Mouse (Mus musculus) lung, postnatal 10 days (tissue): ENCODE data around the gene Clba1.
"Not testable (repeated sequence)": the region's sequence is repeated elsewhere in the genome, so short reads cannot be mapped to it uniquely, and the experiment has no call there.

Experiments
- DNase-seq: peaks from one replicate; pipeline ENCODE4 v3.0.0; 2021

The Clba1 gene

DNA sequence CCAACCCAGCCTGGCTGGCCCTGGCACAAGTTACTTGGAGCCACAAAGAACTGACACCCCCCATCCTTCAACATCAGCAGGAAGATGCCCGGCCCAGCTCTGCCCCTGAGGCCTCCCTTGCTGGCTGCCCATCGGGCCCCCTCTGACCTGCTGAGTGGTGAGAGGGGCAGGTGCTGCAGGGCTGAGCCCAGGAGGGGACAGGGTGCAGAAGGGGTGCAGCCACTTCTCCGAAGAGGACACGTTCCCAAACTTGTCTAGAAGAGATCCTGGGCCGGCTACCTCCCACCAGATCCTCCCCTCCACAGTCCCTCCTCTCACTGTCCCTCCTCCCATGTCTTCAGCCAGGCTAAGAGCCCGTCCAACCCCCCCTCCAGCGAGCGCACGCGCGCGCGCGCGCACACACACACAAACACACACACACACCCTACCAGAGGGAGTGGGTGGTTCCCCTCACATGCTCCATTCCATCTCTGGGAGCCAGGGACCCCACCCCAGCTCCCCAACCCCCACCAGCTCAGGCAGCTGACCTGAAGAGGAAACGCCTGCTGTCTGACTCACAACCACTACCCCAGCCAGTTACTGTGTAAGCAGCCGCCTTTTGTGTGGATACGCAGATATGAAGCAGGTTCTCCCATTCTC, 13.2 kb upstream of the Clba1 start:
- peak; percentile 50 for DNase-seq

DNA sequence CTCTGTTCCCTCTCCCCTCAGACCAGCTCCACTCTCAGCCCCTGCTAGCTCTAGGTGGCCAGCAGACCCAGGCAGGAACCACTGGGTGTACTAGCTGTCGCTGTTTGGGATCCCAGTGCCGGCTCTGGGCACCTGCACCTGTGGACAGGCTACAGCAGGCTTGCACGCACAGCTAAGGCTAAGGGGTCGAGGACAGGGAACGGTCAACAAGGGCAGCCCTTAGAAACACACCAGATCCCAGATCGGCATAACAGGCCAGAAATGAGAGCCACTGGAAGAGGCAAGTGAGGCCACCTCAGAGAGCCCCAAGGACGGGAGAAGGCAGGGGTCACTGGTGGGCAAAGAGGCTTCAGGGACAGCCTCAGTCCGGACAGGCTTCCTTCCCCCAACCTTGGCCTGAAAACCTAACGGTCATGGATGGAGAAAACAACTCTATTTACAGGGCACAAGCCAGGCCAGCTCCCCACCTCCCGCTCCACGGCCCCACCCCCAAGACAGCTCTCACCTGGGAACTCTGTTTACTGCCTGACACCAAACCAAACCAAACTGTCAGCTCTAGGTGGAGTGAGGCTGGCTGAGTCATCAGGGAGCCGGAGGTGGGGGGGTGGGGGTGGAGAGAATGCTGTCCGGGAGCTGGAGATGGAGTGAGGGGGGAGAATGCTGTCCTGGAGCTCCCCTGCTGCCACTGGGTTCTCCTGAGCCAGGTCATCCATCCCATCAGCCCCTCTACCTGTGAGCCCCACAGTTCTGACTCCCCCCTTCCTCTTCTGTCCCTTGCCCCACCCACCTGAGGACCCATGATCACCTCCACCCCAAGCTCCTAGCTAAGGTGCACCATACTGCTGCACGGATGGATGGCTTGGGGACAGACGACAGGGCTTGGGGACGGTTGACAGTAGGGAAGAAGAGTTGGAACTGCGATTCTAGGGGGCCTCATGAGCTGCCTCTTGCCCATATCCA, 11.9 kb upstream of the Clba1 start:
- DNase-seq, result no peak

DNA sequence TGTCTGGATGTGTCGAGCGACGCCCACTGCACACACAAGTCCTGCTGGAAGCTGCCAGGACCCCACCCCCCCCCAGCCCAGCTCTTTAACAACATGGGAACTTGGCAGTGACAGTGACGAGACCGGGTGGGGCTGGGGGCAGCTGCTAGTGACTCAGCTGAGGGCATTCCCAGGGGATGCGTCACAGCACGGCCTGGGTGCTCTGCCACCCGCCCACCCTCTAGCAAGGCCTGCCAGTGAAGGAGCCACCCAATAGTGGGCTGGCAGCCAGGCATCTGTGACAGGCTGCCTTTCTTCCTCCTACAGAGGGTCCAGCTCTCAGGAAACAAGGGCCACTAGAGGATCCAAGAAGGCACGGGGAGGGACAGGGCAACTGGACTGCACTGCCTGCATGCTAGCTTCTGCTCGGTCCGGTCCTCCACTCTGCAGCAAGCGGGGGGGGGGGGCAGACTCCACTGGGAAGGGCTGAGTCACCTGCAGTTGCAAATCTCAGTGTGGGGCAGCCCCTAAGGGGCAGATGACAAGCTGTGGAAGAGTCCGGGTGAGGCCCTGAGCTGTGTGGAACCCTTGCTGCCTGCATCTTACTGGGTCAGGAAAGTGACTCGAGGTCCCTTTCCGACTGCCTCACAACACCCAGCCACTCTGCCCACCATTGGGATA, 10.9 kb upstream of the Clba1 start:
- peak; percentile 75 for DNase-seq

DNA sequence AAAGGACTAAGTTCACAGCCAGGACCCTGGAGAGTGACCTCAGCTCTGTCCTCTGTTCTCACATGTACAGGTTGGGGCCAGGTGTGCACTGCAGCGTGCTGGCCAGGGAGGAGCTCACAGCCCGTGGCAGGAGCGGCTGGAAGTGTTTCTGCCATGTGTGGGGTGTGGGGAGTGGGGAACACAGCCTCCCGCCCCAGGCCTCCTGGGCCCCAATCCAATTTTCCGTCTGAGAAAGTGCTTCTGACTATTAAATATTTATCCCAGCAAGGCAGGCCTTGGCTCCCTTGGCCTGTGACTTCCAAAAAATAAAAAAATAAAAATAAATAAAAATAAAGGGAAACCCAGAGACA, 10.4 kb upstream of the Clba1 start:
- DNase-seq, result peak; percentile 80

DNA sequence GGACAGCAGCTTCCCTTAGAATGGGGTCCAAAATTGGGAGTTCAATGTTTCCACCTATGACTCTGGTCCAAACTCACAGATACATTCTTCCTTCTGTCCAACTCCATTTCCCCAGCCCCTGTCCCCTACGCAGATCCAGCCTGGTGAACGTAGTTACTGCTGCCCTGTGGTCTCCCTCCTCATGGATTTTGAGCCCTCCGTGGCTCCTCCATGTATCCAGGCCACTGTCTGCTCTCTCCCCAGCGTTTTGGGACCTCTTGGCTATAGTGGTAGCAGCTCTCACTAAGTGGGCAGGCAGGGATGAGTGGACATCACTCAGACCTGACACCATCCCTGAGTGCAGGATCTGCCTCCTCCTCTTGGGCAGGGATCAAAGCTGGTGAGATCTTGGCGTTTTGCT, 10.0 kb upstream of the Clba1 start:
- DNase-seq, result no peak

DNA sequence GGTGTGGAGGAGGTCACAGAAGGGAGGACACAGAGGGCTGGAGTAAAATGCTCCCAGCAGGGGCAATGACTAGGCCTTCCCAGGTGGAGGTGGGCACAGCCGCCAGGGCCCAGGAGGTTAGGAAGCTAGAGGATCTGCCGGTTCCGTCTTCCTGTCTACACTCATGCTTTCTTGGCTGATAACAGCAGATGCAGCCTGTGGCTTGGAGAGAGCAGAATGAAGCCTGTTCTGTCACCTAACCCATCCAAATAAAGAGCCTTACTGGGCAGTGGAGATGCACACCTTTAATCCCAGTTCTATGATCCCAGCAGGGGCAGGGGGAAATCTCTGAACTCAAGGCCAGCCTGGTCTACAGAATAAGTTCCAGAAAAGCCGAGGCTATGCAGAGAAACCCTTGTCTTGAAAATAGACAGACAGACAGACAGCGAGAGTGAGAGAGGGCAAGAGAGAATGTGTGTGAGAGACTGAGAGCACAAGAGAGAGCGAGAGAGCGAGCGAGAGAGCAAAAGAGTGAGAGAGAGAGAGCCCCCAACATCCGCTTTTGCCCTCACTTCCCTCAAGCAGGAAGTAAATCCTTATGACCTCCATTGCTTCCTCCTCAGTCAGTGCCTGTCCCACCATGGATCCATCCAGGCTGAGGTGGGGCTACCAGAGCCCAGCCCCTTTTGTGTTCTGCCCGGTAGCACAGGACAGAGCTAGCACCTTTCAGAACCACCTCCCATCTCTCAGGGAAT, 9.3 kb upstream of the Clba1 start:
- no peak for DNase-seq

DNA sequence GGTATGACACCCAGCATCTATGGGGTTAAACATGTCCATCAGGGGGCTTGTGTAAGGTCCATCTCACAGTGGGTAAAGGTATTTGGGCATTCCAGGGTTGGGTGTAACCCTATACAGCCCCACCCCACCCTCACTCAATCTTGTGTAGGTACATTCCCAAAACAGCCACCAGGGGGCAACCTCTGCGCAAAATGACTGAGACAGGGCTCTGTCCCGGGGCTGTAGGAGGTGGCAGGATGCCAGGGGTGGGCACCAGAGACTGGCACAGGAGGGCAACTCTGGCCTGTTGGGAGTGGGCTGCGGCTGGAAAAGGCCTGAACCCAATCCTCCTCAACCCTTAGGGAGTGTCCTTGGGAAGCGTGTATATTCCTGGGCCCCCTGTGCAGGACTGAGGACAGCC, 8.3 kb upstream of the Clba1 start:
- peak; percentile 81 for DNase-seq

DNA sequence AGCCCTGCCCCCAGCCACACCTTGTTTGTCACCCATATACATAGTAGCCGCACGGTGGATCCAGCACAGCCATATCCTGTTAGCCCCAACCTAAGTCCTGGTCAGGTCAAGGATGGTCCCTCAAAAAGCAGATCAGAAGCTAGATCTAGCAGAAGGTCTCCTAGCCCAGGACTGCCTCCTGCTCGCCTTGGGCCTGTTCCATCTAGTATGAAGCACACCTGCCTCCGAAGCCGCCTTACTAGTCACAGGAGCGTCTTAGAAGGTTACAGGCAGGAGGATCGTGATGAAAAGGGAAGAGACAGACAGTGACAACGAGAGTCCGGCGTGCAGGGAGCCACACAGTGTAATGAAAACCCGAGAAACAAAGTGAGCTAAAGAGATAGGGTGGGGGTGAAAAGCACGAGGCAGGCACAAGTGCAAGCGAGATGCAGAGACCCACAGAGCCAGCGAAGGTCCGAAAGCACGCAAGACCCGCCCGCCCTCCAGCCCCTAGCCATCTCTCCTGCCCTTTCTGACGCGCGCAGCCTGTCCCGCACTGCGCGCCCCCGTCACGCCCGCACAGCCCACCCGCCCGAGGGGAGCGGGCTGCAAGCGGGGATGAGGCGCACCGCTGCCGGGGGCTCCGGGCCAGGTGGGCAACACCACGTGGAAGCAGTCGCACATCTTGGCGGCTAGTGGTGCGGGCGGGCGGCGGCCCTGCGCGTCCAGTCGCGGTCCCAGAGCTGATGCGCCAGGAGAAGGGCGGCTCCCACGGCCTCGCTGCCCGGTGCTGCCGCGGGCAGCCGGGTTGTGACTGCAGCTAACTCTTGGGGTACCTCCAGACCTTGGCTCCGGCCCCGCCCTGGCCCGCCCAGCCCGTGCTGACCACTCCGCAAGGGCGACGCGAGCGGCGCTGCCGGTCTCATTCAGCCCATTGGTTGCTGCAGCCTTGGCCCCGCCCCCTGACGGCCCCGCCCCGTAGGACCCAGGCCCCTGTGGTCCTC, 6.6 kb upstream of the Clba1 start, which contains the start of gene Ahnak2:
Ahnak2 (minus strand) TSS at position 794 of the 983 bp plus-strand sequence.
- DNase-seq, result no peak

DNA sequence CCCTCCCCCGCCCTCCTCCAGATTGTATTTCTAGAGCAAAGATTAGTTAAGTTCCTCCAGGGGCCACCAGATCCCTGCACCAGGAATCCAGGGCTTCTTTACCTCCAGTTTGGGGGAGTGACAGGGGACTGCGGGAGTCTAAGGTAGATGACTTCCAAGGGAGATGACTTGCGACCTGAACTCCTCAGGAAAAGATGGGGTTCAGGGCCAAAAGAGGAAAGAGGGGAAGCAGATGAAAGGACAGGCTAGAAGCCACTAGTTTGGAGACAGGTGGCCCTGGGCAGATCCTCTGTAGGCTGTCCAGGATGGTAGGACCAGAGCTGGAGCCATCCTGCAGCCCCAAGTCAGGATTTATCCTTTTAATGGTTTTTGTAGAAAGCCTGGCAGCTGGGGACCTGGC, 5.8 kb upstream of the Clba1 start:
- DNase-seq, result no peak

DNA sequence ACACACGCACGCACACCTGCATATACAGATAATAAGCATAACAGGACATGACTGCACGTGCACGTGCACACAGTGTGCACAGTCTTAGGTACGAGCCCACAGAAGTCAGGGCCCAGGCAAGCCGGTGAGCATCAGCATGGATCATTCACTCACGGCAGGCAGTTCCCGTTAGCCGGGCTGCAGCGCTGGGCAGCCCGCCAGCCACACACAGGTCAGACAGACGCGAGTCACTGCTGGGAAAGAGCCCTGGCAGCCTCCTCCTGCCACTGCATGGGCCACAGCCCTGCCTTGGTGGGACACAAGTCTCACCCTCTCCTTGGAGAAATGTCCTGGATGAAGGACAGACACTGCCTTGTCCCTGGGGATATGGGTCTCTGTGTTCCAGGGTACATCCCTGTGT, 4.7 kb upstream of the Clba1 start:
- DNase-seq, result no peak

DNA sequence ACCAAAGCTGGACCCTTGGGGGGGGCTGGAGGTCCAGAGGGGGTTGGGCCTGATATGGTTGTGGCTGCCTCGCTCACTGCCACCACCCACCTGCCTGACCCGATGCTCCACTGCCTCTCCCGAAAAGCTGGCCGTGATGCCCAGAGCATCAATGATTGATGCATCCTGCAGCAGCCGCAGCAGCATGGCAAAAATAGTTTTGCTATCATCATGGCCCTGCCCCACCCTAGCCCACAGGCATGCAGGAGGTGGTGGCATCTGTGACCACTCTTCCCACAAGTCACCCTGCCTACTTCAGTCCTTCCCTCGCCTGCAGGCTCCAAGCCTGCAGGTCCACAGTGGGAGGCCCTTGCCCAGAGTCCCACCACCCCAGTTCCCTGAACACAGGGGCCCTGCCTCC, 2.7 kb upstream of the Clba1 start:
- DNase-seq, result no peak

DNA sequence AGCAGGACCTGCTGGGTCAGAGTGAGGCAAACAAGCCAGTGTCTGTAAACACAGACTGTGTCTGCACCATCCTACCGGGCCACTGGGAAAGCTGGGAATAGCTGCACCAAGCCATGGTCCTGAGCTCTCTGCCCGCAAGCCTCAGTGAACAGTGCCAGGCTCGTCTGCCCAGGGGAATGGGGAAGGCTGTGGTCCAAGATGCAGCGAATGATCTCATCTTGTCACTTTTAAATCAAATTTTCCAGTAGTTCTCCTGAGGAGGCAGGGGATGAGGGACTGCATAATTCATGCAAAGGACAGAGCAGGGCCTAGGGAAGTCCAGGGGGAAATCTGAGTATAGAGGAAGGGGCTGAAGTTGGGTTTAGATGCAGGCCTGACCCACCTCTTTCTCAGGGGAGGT, 941 bp upstream of the Clba1 start:
- no peak for DNase-seq

DNA sequence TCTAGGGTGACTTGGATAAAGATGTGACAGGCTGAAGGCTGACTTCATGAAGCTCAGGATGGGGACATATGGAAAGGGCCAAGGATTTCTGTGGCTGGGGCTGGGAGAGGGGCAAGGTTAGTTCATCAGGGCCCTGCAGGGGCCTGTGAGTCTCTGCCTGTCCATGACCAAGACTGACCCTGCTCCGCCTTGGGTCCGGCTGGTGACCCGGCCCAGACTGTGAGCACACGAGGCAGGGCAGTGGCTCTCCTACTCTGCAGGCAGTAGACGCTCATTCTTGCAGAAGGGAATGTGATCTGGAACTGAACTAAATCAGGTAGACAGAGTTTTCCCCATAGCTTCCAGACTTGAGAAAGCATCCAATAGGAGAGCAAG, 538 bp upstream of the Clba1 start:
- no peak for DNase-seq

DNA sequence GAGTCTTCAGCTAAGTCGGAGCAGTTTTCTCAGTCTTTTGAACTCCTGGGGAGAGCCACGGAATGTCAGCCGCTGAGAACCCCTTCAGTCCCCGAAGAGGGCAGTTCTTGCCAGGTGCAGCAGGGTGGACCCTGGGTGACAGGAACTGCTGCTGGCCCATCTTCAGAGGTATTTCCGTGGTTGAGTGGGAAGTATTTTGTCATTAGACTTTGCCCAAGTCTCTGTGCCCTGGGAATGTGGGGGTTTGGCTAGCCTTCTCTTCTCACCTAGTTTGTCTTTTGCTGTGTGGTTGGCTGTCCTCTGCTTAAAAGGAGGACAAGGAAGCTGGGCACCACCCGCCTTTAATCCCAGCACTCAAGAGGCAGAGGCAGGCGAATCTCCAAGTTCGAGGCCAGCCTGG, 904 bp downstream of the Clba1 start:
- DNase-seq, result no peak

DNA sequence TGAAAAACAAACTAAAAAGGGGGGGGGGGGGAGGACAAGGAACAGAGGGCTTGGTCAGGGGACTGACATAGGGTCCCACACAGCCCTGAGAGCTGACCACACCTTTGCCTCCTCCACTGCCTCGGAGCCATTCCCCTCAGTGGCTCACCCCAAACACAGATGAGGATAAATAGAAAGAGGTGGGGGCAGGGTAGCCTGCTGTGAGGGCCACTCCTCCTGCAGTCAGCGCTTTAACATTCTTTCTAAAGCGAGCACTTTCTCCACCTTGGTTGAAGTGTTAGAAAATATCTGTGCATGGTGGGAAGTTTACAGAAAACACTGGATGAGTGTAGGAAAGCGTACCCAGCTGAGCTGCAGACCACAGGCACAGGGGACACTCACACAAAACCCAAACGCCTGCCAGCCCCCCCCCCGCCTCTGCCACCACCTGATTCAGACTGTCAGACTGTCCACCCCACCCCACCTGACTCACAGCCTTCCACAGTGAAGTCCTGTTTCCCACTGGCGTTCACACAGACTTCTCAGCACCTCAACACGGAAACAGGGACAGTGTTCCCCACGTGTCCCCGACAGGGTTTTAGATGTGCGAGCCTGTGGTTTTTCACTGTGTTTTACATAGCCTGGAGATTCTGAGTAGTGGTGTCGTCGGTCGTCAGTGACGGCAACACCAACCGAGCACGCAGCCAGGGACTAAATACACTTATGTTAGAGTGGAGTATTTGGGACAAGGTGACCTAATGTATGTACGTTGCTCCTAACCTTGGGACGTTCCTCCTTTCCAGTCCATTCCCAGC, 1.6 kb downstream of the Clba1 start:
- DNase-seq, result no peak

DNA sequence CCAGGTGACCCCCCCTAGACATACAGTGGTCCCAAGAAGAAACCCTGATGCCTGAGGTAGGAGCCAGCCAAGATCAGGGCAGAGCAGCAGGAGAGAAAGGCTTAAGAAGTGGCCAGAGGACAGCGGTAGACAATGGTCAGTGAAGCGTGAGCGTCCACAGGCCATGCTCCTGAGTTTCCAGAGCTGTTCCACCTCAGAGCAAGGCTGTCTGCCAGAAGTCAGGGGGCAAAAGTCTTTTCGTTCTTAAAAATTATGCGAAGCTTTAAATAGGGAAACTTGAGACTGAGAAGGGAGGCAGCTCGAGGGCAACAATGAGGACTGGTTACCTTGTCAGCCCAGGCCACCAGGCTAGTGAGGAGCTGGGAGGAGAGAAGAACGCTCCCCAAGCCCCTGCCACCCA, 4.6 kb downstream of the Clba1 start:
- DNase-seq, result no peak

DNA sequence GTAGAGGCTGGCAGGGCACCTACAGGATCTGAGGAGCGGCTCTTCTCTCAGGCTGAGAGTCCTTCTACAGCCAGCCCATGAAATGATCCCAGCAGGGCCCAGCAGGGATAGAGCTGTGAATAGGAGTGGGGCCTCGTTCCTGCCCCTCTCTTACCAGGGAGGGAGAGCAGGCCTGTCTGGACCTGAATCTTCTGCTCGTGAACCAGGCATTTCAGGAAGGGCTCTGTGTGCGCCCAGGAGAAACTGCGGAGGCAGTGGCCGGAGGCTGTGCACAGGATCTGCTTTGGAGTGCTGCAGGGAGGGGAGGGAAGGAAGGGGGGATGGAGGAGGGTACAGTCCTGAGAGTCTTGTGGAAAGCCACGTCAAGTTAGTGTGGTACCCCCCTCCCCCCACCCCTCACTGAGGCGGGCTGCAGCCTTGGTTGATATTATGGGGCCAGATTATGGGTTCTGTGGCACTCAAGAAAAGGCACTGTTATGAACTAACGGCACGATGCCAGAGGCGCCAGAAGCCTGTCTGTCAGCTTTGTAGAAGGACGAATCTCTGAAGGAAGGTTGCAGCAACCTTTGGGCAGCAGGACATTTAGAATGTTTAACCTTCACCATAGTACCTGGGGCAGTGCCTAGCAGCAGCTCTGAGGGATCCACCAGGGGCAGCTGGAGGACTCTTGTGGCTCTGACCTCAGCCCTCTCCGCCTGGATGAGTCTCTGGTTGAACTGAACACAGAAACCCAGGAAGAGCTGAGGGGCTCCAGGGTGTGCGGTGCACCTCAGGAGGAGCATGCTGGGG, 6.1 kb downstream of the Clba1 start:
- DNase-seq, result no peak

DNA sequence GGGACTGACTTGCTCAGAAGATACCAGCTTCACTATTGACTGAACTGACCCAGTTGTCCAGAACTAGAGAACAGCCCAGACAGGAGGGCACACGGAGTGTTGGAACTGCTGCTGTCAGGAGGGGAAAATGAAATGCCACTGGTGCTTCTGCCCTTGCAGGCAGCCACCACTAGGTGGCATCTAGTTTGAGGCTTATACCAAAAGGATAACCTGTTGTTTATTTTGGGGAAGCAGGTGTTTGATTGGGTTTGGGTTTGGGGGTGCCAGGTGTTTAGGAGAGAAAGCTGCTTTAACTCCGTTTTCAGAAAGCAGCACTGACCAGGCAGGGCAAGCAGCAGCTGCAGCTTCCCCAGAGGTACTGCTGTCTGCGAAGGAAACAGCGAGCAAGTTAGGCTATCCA, 7.6 kb downstream of the Clba1 start:
- peak; percentile 69 for DNase-seq

DNA sequence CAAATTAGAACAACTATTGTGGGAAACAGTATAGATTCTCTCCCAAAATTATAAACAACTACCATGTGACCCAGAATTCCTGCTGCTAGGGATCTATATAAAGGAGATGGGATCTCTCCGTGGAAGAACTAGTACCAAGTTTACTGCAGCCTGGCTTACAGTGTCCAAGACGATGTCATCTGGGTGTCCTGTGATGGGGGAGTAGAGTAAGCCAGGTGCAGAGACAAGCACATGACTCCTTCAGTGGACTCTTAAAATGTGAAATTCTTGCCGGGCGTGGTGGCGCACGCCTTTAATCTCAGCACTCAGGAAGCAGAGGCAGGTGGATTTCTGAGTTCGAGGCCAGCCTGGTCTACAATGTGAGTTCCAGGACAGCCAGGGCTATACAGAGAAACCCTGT, 8.1 kb downstream of the Clba1 start:
- DNase-seq, result not testable (repeated sequence)

DNA sequence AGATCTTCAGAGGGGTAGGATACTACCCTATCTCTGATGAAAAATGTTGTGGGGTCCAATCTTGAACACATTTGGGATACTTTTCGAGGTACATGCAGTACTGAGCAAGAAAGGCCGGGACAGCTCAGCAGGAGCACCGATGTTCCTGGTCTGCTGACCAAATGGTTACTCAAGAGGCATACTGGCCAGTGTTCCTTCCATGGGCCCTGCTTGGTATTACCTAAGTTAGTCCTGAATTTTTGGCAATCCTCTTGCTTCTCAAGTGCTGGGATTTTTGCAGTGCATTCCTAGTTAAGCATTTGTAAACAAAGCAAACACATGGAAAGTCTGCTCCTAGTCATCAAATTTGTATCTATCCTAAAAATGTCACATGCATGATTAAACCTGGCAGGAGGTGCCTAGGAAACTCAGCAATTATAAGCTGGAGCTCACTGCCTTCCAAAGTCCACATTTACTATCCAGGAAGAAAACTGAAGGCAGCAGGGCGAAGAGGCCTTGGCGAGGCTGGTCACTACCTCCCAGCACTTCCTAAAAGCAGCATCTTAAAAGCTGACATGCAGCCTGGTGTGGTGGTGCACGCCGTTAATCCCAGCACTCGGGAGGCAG, 10.4 kb downstream of the Clba1 start:
- DNase-seq, result no peak
